In the genomic region with DNA sequence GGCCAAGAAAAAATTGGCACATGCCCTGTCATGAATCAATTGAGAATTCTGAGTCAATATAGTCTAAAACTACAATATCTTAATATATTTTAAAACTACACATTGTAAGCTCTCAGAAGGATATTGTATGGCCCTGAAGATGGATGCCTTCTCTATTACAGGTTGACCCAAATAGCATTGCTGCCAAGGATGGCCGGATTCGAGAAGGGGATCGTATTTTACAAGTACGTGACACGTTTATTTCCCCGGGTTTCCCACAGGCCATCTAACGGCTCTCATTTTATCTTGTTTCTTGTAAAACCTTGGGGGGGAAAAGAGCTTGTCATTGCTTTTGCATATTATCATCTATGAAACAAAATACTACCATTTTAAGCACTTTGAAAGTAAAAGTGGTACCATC, we compare ENCODE assay signal across 14 mouse cellular contexts.
DNase-seq lines count a peak whose midpoint lies in the region.
"Had no signal": no experiment of that assay in that cellular context is flagged by ENCODE, and none has a peak within 500 bp of the region (broad histone marks: within the 10 kb centered on the region; RNA-seq: fewer than 3 reads in every experiment).

No protein-coding gene starts in this region.

- DNase-seq in gastrocnemius, adult 18-20 months (ENCODE audit: low spot score) = peak; percentile 55
- no peak for DNase-seq in gastrocnemius, postnatal 10 days
- DNase-seq in gastrocnemius, postnatal 14 days = peak; percentile 23
- DNase-seq in gastrocnemius, postnatal 25 days = no peak
- peak; percentile 7 for DNase-seq in skeletal muscle tissue, adult 2 months (ENCODE audit: low read depth, low spot score)
- DNase-seq: adrenal gland, adult 8-10 months; adrenal gland, postnatal 14 days; adrenal gland, postnatal 36 days; B cell, adult 2 months; cerebellum, adult 11-12 months; cerebellum, adult 2 months; cerebellum, adult 9-10 months; cerebellum, postnatal 10 days; cerebellum, postnatal 25 days had no signal

- intact Hi-C loops in gastrocnemius, postnatal 14 days (cut with DNase I; ENCODE audit: low total_unique reads) = no loop called here

Comparison
In these comparisons a context has a peak if more than half of its experiments do, and no peak if none do; other contexts are left out.
1. DNase-seq: peak in gastrocnemius, adult 18-20 months (single experiment), gastrocnemius, postnatal 14 days (single experiment) and skeletal muscle tissue, adult 2 months (single experiment); none in gastrocnemius, postnatal 10 days (single experiment) and gastrocnemius, postnatal 25 days (single experiment).